Mouse (Mus musculus) hindbrain, embryonic 14.5 days (tissue): ENCODE measurements around the gene Ppp2r5e. TPM values are rescaled to one million over a fixed set of nuclear protein-coding genes. Genes with fewer than 3 reads are reported as not detected.

Source experiments
- ATAC-seq: fragments of 200-750 bp; cut with Nextera tagmentation; 2 replicates; pipeline ENCODE4 v1.8.0; 2017; ENCODE audit warnings: moderate number of reproducible peaks, mild to moderate bottlenecking, moderate TSS enrichment, moderate library complexity; ENCODE audit not compliant: low FRiP score
- DNase-seq: peaks from one replicate; pipeline ENCODE4 v3.0.0-alpha.2; 2015; ENCODE audit warnings: low spot score
- H3K27ac ChIP-seq: fragments of 300-500 bp; sonication (generic); 2 replicates; pipeline ENCODE4 v1.5.1; 2014; ENCODE audit warnings: mild to moderate bottlenecking, moderate library complexity
- H3K27me3 ChIP-seq: fragments of 300-500 bp; sonication (generic); 2 replicates; pipeline ENCODE4 v1.6.1; 2014; ENCODE audit warnings: mild to moderate bottlenecking, low read length, mixed read lengths; ENCODE audit not compliant: control insufficient read depth, insufficient read depth
- H3K36me3 ChIP-seq: fragments of 300-500 bp; sonication (generic); replicated peaks from 2 replicates; pipeline ENCODE4 v1.6.1; 2014; ENCODE audit not compliant: control insufficient read depth, insufficient read depth
- H3K4me1 ChIP-seq: fragments of 300-500 bp; sonication (generic); replicated peaks from 2 replicates; pipeline ENCODE4 v1.6.1; 2014; ENCODE audit warnings: antibody characterized with exemption, low read length, mixed read lengths; ENCODE audit not compliant: control insufficient read depth, insufficient read depth
- H3K4me2 ChIP-seq: fragments of 300-500 bp; sonication (generic); replicated peaks from 2 replicates; pipeline ENCODE4 v1.6.1; 2014; ENCODE audit warnings: mild to moderate bottlenecking, moderate library complexity
- H3K4me3 ChIP-seq: fragments of 300-500 bp; sonication (generic); replicated peaks from 2 replicates; pipeline ENCODE4 v1.5.1; 2014; ENCODE audit warnings: mild to moderate bottlenecking, low read length
- H3K9ac ChIP-seq: fragments of 300-500 bp; sonication (generic); 2 replicates; pipeline ENCODE4 v1.6.1; 2014
- H3K9me3 ChIP-seq: fragments of 300-500 bp; sonication (generic); 2 replicates; pipeline ENCODE4 v1.6.1; 2016; ENCODE audit warnings: low read length; ENCODE audit not compliant: control insufficient read depth
- WGBS: fragments of 180-500 bp; shearing (Covaris S2); extraction: QIAGEN DNeasy Blood & Tissue Kit; methylation state at CpG from one replicate; pipeline ENCODE4 v1.1.7; 2014; 5-methylcytosine and 5-hydroxymethylcytosine counted together
- polyA plus RNA-seq: library from polyadenylated mRNA; unstranded; fragments of >200 nt; fragmentation: Nextera tagmentation; extraction: Ambion mirVana; gene quantifications from 2 replicates; pipeline ENCODE4 v1.2.1, GENCODE M21; 2014

The Ppp2r5e gene
- polyA plus RNA-seq, 1 experiment from 2014 or later: 27.1 TPM

DNA sequence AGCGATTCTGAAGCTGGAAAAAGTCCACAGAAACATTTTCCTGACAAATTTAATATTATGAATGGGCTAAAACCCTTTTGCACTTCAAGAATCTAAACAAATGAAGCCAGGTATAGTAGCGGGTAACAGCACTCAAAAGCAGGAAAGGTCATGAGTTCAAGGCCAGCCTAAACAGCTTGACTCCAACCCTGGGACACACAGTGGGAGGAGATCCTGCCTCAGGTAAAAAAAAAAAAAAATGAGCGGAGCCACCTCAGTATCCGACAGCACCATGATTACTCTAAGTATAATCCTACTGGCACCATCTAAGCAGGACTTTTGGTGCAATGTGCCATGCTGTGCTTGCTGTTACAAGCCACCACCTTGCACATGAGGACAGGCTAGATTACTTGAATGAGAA is 2.2 kb downstream of the Ppp2r5e start:
- H3K36me3 ChIP-seq: peaks cover 38% of the 10 kb centered on the region
- DNase-seq: no peak
- H3K4me2 ChIP-seq: peak overlapping the region; percentile 88
- WGBS: 81% methylated on average over 4 of the region's 4 CpGs
- H3K27ac ChIP-seq: no peak overlapping the region
- no peaks in the 10 kb centered on the region for H3K9me3 ChIP-seq
- peak overlapping the region; percentile 28; the same call in 1 of the 2 replicates for H3K9ac ChIP-seq
- no peak for ATAC-seq
- H3K4me1 ChIP-seq: peaks cover 12% of the 10 kb centered on the region
- no peaks in the 10 kb centered on the region for H3K27me3 ChIP-seq
- H3K4me3 ChIP-seq: peak overlapping the region; percentile 100; the same call in 1 of the 2 replicates

DNA sequence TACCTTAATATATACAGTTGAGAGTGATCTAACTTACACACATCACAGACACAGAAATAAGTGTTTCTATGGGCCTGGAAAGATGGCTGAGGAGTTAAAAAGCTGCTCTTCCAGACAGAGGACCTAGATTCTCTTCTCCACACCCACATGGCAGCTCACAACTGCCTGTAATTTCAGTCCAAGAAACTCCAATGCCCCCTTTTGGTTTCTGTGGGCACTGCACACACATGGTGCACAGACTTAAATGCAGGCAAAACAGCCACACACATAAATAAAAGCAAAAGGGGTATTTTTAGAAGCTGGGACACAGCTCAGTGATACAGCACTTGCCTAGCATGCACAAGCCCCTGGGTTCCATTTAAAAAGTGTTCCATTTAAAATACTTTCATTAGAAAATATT is 8.5 kb downstream of the Ppp2r5e start:
- H3K27me3 ChIP-seq: no peaks in the 10 kb centered on the region
- no peak overlapping the region for H3K4me3 ChIP-seq
- H3K4me2 ChIP-seq: no peak overlapping the region
- no peak for ATAC-seq
- no peak overlapping the region for H3K27ac ChIP-seq
- DNase-seq: no peak
- peaks cover 64% of the 10 kb centered on the region for H3K36me3 ChIP-seq
- H3K9me3 ChIP-seq: no peaks in the 10 kb centered on the region
- no peak overlapping the region for H3K9ac ChIP-seq
- no peaks in the 10 kb centered on the region for H3K4me1 ChIP-seq

DNA sequence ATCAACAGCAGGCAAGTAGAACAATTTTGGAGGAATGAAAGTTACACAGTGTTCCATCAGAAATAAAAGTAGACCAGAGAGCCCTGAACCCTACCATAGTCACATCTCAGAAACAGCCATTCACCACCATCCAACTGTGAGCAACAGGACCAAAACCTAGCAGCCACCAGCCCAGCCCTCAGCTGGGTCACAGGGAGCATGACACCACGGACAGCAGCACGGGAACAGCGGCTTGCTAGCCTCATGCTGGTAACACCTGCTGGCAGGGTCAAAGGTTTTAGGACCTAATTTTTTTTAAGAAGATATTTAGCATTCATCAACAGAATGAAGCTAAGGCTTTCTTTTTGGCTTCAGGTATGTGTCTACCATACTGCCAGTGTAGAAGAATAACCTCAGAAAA is 12.3 kb downstream of the Ppp2r5e start:
- peak; percentile 40; the same call in 1 of the 2 replicates for ATAC-seq
- no peaks in the 10 kb centered on the region for H3K4me1 ChIP-seq
- H3K27me3 ChIP-seq: no peaks in the 10 kb centered on the region
- no peaks in the 10 kb centered on the region for H3K9me3 ChIP-seq
- no peak overlapping the region for H3K4me2 ChIP-seq
- 70% methylated on average over 3 of the region's 3 CpGs for WGBS
- DNase-seq: no peak
- H3K4me3 ChIP-seq: no peak overlapping the region
- no peak overlapping the region for H3K9ac ChIP-seq
- no peak overlapping the region for H3K27ac ChIP-seq
- H3K36me3 ChIP-seq: peaks cover 39% of the 10 kb centered on the region

DNA sequence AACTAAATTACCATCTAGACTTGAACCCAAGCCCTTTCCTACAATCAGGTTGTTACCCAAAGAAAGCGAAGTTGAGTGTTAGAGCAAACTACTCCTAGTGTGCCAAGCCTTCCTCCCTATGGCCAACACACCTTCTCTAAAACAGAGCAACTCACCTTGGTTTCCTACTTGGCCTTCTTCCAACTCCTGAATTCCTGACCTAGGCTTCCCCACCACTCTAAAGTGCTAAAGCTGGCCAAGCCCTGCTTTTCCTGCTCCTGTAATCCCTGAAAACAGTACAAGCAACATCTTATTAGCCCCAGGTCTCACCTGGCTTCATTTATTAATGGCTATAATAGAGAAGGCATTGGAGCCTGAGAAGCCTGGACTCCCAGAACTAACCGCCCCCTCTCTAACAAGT is 17.0 kb downstream of the Ppp2r5e start:
- Histone ChIP-seq H3K4me2 (no peak overlapping the region), H3K4me1 (peaks cover 4% of the 10 kb centered on the region; the same call in 1 of the 2 replicates), H3K9ac (no peak overlapping the region), H3K36me3 (peaks cover 10% of the 10 kb centered on the region), H3K27ac (no peak overlapping the region), H3K9me3 (no peaks in the 10 kb centered on the region), H3K27me3 (no peaks in the 10 kb centered on the region), H3K4me3 (no peak overlapping the region)
- WGBS: 97% methylated on average over 2 of the region's 2 CpGs
- no peak for DNase-seq
- ATAC-seq: no peak

DNA sequence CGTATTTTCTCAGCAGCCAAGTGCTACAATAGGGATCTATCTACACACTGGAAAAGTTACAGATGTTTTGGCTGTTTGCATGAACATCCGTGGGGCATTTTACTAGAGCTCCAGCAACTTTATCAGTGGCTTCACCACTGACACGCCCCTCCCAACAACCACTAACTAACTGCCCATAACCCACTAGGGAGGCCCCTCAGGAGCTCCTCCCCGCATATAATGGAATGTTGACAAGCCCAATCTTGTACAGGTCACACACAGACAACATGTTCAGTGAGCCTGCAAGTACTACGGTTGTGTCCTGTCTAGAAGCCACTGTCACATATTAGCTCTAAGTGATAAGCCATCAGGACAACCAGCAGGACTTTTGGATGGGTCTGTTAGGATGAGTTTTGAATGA is 18.8 kb downstream of the Ppp2r5e start:
- peaks cover 4% of the 10 kb centered on the region; the same call in 1 of the 2 replicates for H3K4me1 ChIP-seq
- no peak for ATAC-seq
- 88% methylated on average over 5 of the region's 5 CpGs for WGBS
- no peaks in the 10 kb centered on the region for H3K27me3 ChIP-seq
- no peak overlapping the region for H3K9ac ChIP-seq
- DNase-seq: no peak
- H3K9me3 ChIP-seq: no peaks in the 10 kb centered on the region
- no peak overlapping the region for H3K4me2 ChIP-seq
- no peak overlapping the region for H3K4me3 ChIP-seq
- no peak overlapping the region for H3K27ac ChIP-seq
- peaks cover 5% of the 10 kb centered on the region for H3K36me3 ChIP-seq

DNA sequence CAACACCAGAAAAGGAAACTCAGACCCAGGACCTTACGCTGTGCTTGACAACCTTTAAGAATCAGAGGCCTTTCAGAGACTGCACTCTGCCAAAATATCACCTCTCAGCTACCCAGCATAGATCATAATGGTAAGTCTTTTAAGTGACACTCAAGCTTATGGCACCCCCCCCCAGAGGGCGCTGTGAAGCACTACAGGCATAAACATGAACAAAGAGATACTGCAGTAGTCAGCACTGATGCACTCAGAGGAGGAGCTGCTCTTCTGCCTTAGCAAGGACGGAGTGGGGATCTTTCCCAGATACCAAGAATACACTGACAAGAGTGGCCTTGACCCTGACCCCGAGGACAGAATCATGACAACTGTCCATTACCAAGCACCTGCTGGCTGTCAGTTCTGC is 23.8 kb downstream of the Ppp2r5e start:
- no peaks in the 10 kb centered on the region for H3K36me3 ChIP-seq
- no peak overlapping the region for H3K4me3 ChIP-seq
- H3K9ac ChIP-seq: no peak overlapping the region
- ATAC-seq: no peak
- 67% methylated on average over 4 of the region's 4 CpGs for WGBS
- H3K9me3 ChIP-seq: no peaks in the 10 kb centered on the region
- H3K4me1 ChIP-seq: peaks cover 14% of the 10 kb centered on the region
- no peak for DNase-seq
- no peak overlapping the region for H3K27ac ChIP-seq
- no peaks in the 10 kb centered on the region for H3K27me3 ChIP-seq
- no peak overlapping the region for H3K4me2 ChIP-seq

DNA sequence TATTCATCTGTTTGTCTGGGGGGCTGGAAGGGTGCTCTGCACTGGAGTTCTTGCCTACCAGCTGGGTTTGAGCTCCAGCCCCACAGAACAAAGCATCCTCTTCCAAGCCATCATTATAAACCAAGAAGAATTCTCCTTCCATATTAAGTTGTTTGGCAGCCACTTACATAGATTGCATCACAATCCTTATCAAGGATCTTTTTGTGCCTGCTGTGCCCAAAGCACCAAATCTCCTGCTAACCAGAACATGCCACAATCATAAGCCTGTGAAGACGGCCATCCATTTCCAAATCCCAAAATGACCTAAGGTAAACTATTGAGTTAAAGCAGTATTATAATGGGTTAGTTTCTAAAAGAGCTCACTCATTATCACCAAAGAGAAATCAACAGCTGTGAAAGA is 25.9 kb downstream of the Ppp2r5e start:
- Histone ChIP-seq H3K27me3 (no peaks in the 10 kb centered on the region), H3K36me3 (0 out of 2 replicates have a peak, but pooled peaks cover 3% of the 10 kb centered on the region), H3K4me2 (no peak overlapping the region), H3K4me1 (peaks cover 10% of the 10 kb centered on the region), H3K4me3 (no peak overlapping the region), H3K9ac (no peak overlapping the region), H3K27ac (no peak overlapping the region), H3K9me3 (no peaks in the 10 kb centered on the region)
- 88% methylated on average over 1 of the region's 1 CpGs for WGBS
- DNase-seq (no peak), ATAC-seq (no peak)

DNA sequence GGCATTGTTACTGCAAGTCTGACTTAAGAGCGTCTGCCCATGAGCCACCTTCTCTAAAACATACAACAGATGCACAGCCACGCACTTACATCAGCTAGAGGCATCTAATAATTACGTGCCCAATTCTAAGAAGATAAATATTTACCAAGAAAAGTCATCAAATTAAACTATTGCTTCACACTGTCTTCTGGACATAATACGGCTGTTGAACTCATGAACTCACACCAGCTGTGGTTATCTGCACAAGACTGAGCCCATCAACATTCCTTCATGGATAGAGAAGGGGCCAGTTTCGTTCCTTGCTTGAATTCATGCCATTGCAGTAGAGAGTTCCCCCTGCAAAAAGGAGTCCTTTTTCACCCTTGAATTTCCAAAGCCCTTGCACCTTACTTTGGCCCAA is 28.3 kb downstream of the Ppp2r5e start:
- Histone ChIP-seq H3K4me3 (no peak overlapping the region), H3K27me3 (no peaks in the 10 kb centered on the region), H3K9ac (no peak overlapping the region), H3K27ac (no peak overlapping the region), H3K9me3 (no peaks in the 10 kb centered on the region), H3K36me3 (0 out of 2 replicates have a peak, but pooled peaks cover 5% of the 10 kb centered on the region), H3K4me1 (peaks cover 10% of the 10 kb centered on the region; the same call in 1 of the 2 replicates), H3K4me2 (no peak overlapping the region)
- no peak for ATAC-seq
- 86% methylated on average over 5 of the region's 5 CpGs for WGBS
- no peak for DNase-seq

DNA sequence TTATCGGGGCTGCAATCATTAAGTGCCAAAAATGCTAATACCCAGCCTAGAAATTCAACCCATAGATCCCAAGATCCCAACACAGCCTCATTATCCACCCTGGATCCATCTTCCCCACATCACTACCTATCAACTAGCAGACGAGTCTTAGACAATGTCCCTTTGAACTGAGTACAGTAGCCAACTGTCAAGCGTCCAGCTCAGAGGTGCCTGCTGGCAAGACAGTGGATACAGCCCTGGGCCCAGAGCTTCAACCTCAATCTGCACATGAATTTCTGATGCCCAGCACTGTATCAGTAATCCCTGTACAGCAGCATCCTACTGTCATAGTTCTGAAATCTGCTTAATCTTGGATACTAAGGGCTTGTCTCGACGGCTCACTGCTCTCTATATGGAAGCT is 30.3 kb downstream of the Ppp2r5e start:
- Histone ChIP-seq H3K36me3 (0 out of 2 replicates have a peak, but pooled peaks cover 5% of the 10 kb centered on the region), H3K27ac (no peak overlapping the region), H3K27me3 (no peaks in the 10 kb centered on the region), H3K4me1 (peaks cover 10% of the 10 kb centered on the region; the same call in 1 of the 2 replicates), H3K9ac (no peak overlapping the region), H3K4me3 (no peak overlapping the region), H3K4me2 (no peak overlapping the region), H3K9me3 (no peaks in the 10 kb centered on the region)
- 89% methylated on average over 5 of the region's 5 CpGs for WGBS
- DNase-seq (no peak), ATAC-seq (no peak)

DNA sequence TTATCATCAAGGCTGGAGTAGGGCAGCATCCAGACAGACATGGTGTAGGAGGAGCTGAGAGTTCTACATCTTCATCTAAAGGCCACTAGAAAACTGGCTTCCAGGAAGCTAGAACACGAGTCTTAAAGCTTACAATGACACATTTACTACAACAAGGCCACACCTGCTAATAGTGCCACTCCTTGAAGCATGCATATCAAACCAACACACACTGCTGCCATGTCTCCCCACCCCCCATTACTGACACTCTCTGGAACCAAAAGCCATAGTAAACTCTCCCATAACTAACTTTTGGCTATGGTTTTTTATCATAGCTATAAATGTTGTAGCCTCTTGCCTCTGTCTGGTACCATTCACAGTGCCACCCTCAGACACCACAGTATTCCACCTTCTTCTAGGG is 31.5 kb downstream of the Ppp2r5e start:
- H3K4me2 ChIP-seq: no peak overlapping the region
- H3K27me3 ChIP-seq: no peaks in the 10 kb centered on the region
- H3K9ac ChIP-seq: no peak overlapping the region
- H3K4me3 ChIP-seq: no peak overlapping the region
- 0 out of 2 replicates have a peak, but pooled peaks cover 3% of the 10 kb centered on the region for H3K4me1 ChIP-seq
- 0 out of 2 replicates have a peak, but pooled peaks cover 5% of the 10 kb centered on the region for H3K36me3 ChIP-seq
- H3K27ac ChIP-seq: no peak overlapping the region
- DNase-seq (no peak), ATAC-seq (no peak)
- WGBS: 90% methylated on average over 1 of the region's 1 CpGs
- no peaks in the 10 kb centered on the region for H3K9me3 ChIP-seq
